Mouse (Mus musculus) ES-E14 (cell line): Measurements from ENCODE around the gene Kif1b. TPM values are rescaled to one million over a fixed set of nuclear protein-coding genes. Genes with fewer than 3 reads are reported as not detected.

Source experiments
- DNase-seq: peaks from one replicate; pipeline ENCODE4 v3.0.0-alpha.2; 2013; ENCODE audit warnings: low read depth, low spot score
- H3K27ac ChIP-seq: 2 replicates; pipeline ENCODE4 v1.5.1; 2012; ENCODE audit warnings: low read depth, mild to moderate bottlenecking, low read length, moderate library complexity, mixed read lengths; ENCODE audit not compliant: poor library complexity, insufficient read depth, severe bottlenecking
- H3K36me3 ChIP-seq: 2 replicates; pipeline ENCODE4 v1.6.1; 2012; ENCODE audit warnings: mild to moderate bottlenecking, low read length, moderate library complexity, mixed read lengths; ENCODE audit not compliant: control insufficient read depth, poor library complexity, insufficient read depth, severe bottlenecking
- H3K4me1 ChIP-seq, 2 experiments: fragments of 150-350 bp in 1 of 2; sonication (generic) in 1 of 2; 2 replicates each; pipeline ENCODE4 v1.6.1; 2012; ENCODE audit warnings: low read length in 2 of 2, mild to moderate bottlenecking in 1 of 2, mixed read lengths in 1 of 2; ENCODE audit not compliant: control insufficient read depth in 2 of 2, insufficient read depth in 2 of 2, poor library complexity in 1 of 2
- H3K4me3 ChIP-seq, 2 experiments: fragments of 150-350 bp in 1 of 2; sonication (generic) in 1 of 2; 2 replicates each; pipeline ENCODE4 v1.5.1; 2012; ENCODE audit warnings: low read length in 2 of 2, low read depth in 1 of 2, mild to moderate bottlenecking in 1 of 2, mixed read lengths in 1 of 2; ENCODE audit not compliant: insufficient read depth in 1 of 2, poor library complexity in 1 of 2, severe bottlenecking in 1 of 2
- H3K9ac ChIP-seq: 2 replicates; pipeline ENCODE4 v1.6.1; 2012; ENCODE audit warnings: low read depth, mild to moderate bottlenecking, low read length, mixed read lengths; ENCODE audit not compliant: poor library complexity, insufficient read depth, severe bottlenecking
- H3K9me3 ChIP-seq: fragments of 150-350 bp; sonication (generic); 2 replicates; pipeline ENCODE4 v1.6.1; 2012; ENCODE audit warnings: low read depth, mild to moderate bottlenecking, low read length; ENCODE audit not compliant: control insufficient read depth, insufficient read depth
- CHD2 ChIP-seq: IDR thresholded peaks from 2 replicates; pipeline ENCODE4 v1.6.1; 2014; ENCODE audit warnings: mild to moderate bottlenecking, low read depth, low read length, inconsistent platforms
- HCFC1 ChIP-seq: IDR thresholded peaks from 2 replicates; pipeline ENCODE4 v1.6.1; 2012; ENCODE audit warnings: low read length, inconsistent platforms, borderline replicate concordance; ENCODE audit not compliant: insufficient read depth
- MAFK ChIP-seq: IDR thresholded peaks from 2 replicates; pipeline ENCODE4 v1.6.1; 2014; ENCODE audit warnings: mild to moderate bottlenecking, low read depth, low read length, inconsistent platforms; ENCODE audit not compliant: insufficient read depth
- ZC3H11A ChIP-seq: IDR thresholded peaks from 2 replicates; pipeline ENCODE4 v1.6.1; 2012; ENCODE audit warnings: low read depth, mild to moderate bottlenecking, inconsistent platforms, low read length, borderline replicate concordance
- ZNF384 ChIP-seq: IDR thresholded peaks from 2 replicates; pipeline ENCODE4 v1.6.1; 2012; ENCODE audit warnings: low read depth, low read length, inconsistent platforms
- in situ Hi-C, 2 experiments: fragments of 600-800 bp; cut with MboI; formaldehyde crosslinking; loops; one replicate each; pipeline ENCODE4 v1.15.1; 2025; ENCODE audit warnings: low sequenced_read_pairs in 2 of 2, inconsistent platforms in 1 of 2; ENCODE audit not compliant: unreplicated experiment in 2 of 2
- total RNA-seq: library from RNA; depleted of rRNA; stranded (reverse); fragments of 300-350 nt; gene quantifications from 2 replicates; pipeline ENCODE4 v1.2.3, GENCODE M21; 2012; rRNA removed

The Kif1b gene
- 27.1 and 28.7 TPM in 2 replicates for total RNA-seq

GRCm38 (mm10) chr4:149307596-149308490, at the start of gene Kif1b:
TSS of gene Kif1b (minus strand) at chr4:149307693.
- H3K36me3 ChIP-seq: no peaks in the 10 kb centered on the region
- in situ Hi-C loops: no loop called here
- peak; percentile 97 for DNase-seq
- H3K4me1 ChIP-seq: peaks cover 0 to 4% of the 10 kb centered on the region in 2 experiments; a peak in 1 of 4 replicates
- peak within 1 kb of the TSS; percentile 83 for H3K9ac ChIP-seq
- peak; percentile 89 for TF ChIP-seq CHD2
- no peak for TF ChIP-seq ZC3H11A
- H3K9me3 ChIP-seq: no peaks in the 10 kb centered on the region
- peak within 1 kb of the TSS; percentile 86 to 87 for H3K4me3 ChIP-seq
- H3K27ac ChIP-seq: no peak within 1 kb of the TSS

GRCm38 (mm10) chr4:149354671-149355070, 47.2 kb upstream of the Kif1b start:
- no peak for DNase-seq
- no peak for TF ChIP-seq HCFC1
- TF ChIP-seq ZNF384: no peak
- TF ChIP-seq ZC3H11A: no peak
- TF ChIP-seq MAFK: no peak
- TF ChIP-seq CHD2: no peak
- in situ Hi-C loops: no loop called here
- Histone ChIP-seq H3K4me1 (no peaks in the 10 kb centered on the region), H3K27ac (no peak overlapping the region), H3K36me3 (peaks cover 47% of the 10 kb centered on the region), H3K9me3 (no peaks in the 10 kb centered on the region), H3K9ac (no peak overlapping the region), H3K4me3 (no peak overlapping the region)

- Histone ChIP-seq H3K9me3 (no peaks in the 10 kb centered on the region), H3K36me3 (peaks cover 44% of the 10 kb centered on the region), H3K4me1 (no peaks in the 10 kb centered on the region), H3K9ac (no peak overlapping the region), H3K27ac (no peak overlapping the region), H3K4me3 (no peak overlapping the region)
- TF ChIP-seq ZC3H11A (no peak), MAFK (no peak), HCFC1 (no peak), CHD2 (no peak), ZNF384 (no peak)
- DNase-seq: no peak
- in situ Hi-C loops: no loop called here
Observed at GRCm38 (mm10) chr4:149351596-149352150, 44.2 kb upstream of the Kif1b start.

GRCm38 (mm10) chr4:149348963-149349362, 41.5 kb upstream of the Kif1b start:
- Histone ChIP-seq H3K4me1 (no peaks in the 10 kb centered on the region), H3K36me3 (peaks cover 44% of the 10 kb centered on the region), H3K27ac (no peak overlapping the region), H3K4me3 (no peak overlapping the region), H3K9me3 (no peaks in the 10 kb centered on the region), H3K9ac (no peak overlapping the region)
- no peak for DNase-seq
- in situ Hi-C loops: no loop called here
- TF ChIP-seq HCFC1 (no peak), CHD2 (no peak), ZC3H11A (no peak), MAFK (no peak), ZNF384 (no peak)
